Mouse (Mus musculus): ENCODE measurements around the gene Txn2.

The Txn2 gene

GRCm38 (mm10) chr15:77928673-77929331, at the start of gene Txn2:
Gene Txn2, minus strand, starts transcription at chr15:77929006.
- DNase-seq (ENCODE audit: low spot score in 2 of 2) = peak; percentile 99

- no peak for DNase-seq (ENCODE audit: low spot score in 2 of 2)
Observed at GRCm38 (mm10) chr15:77977663-77978062, 48.9 kb upstream of the Txn2 start.

GRCm38 (mm10) chr15:77974165-77974841, 45.5 kb upstream of the Txn2 start:
- DNase-seq (ENCODE audit: low spot score in 2 of 2) = no peak

- DNase-seq (ENCODE audit: low spot score in 2 of 2) = peak; percentile 97 to 98
Observed at GRCm38 (mm10) chr15:77970470-77971292, 41.9 kb upstream of the Txn2 start, which contains the start of gene Eif3d. Gene Eif3d, minus strand, starts transcription at chr15:77970813.

- no peak for DNase-seq (ENCODE audit: low spot score in 2 of 2)
Observed at GRCm38 (mm10) chr15:77969940-77970469, 41.2 kb upstream of the Txn2 start.

- no peak for DNase-seq (ENCODE audit: low spot score in 2 of 2)
Observed at GRCm38 (mm10) chr15:77965117-77965528, 36.3 kb upstream of the Txn2 start.

GRCm38 (mm10) chr15:77962447-77962846, 33.6 kb upstream of the Txn2 start:
- DNase-seq (ENCODE audit: low spot score in 2 of 2) = no peak

GRCm38 (mm10) chr15:77960693-77961092, 31.9 kb upstream of the Txn2 start:
- no peak for DNase-seq (ENCODE audit: low spot score in 2 of 2)

- no peak for DNase-seq (ENCODE audit: low spot score in 2 of 2)
Observed at GRCm38 (mm10) chr15:77958071-77958470, 29.3 kb upstream of the Txn2 start.

- no peak for DNase-seq (ENCODE audit: low spot score in 2 of 2)
Observed at GRCm38 (mm10) chr15:77957625-77958024, 28.8 kb upstream of the Txn2 start.

GRCm38 (mm10) chr15:77956404-77956901, 27.6 kb upstream of the Txn2 start, which contains the start of gene Foxred2:
Gene Foxred2, minus strand, starts transcription at chr15:77956722.
- DNase-seq (ENCODE audit: low spot score in 2 of 2) = peak; percentile 71 to 82

GRCm38 (mm10) chr15:77955440-77956403, 26.9 kb upstream of the Txn2 start:
- no peak for DNase-seq (ENCODE audit: low spot score in 2 of 2)

- no peak for DNase-seq (ENCODE audit: low spot score in 2 of 2)
Observed at GRCm38 (mm10) chr15:77954362-77954761, 25.6 kb upstream of the Txn2 start.

GRCm38 (mm10) chr15:77952921-77953320, 24.1 kb upstream of the Txn2 start:
- DNase-seq (ENCODE audit: low spot score in 2 of 2) = no peak

GRCm38 (mm10) chr15:77949061-77949460, 20.3 kb upstream of the Txn2 start:
- DNase-seq (ENCODE audit: low spot score in 2 of 2) = no peak

- DNase-seq (ENCODE audit: low spot score in 2 of 2) = peak; percentile 47 to 76
Observed at GRCm38 (mm10) chr15:77945711-77946110, 16.9 kb upstream of the Txn2 start.

GRCm38 (mm10) chr15:77941563-77941962, 12.8 kb upstream of the Txn2 start:
- DNase-seq (ENCODE audit: low spot score in 2 of 2) = no peak

GRCm38 (mm10) chr15:77938516-77938915, 9.7 kb upstream of the Txn2 start:
- DNase-seq (ENCODE audit: low spot score in 2 of 2) = no peak

- DNase-seq (ENCODE audit: low spot score in 2 of 2) = no peak
Observed at GRCm38 (mm10) chr15:77935673-77936375, 7.0 kb upstream of the Txn2 start.

- DNase-seq (ENCODE audit: low spot score in 2 of 2) = no peak
Observed at GRCm38 (mm10) chr15:77934968-77935367, 6.2 kb upstream of the Txn2 start.

Measured in heart, adult 9 months (tissue).